Mouse (Mus musculus): ENCODE data around the gene Cdh12. TPM values are rescaled to one million over a fixed set of nuclear protein-coding genes. Genes with fewer than 3 reads are reported as not detected.

Cdh12 gene
- not detected in 2 replicates for total RNA-seq (2012; rRNA removed)
- 0.05 and 0.13 TPM in 2 replicates for total RNA-seq (2014; rRNA removed)
- polyA plus RNA-seq (2012; ENCODE audit: insufficient read length, low read depth), result 0.16 and 0.20 TPM in 2 replicates

DNA sequence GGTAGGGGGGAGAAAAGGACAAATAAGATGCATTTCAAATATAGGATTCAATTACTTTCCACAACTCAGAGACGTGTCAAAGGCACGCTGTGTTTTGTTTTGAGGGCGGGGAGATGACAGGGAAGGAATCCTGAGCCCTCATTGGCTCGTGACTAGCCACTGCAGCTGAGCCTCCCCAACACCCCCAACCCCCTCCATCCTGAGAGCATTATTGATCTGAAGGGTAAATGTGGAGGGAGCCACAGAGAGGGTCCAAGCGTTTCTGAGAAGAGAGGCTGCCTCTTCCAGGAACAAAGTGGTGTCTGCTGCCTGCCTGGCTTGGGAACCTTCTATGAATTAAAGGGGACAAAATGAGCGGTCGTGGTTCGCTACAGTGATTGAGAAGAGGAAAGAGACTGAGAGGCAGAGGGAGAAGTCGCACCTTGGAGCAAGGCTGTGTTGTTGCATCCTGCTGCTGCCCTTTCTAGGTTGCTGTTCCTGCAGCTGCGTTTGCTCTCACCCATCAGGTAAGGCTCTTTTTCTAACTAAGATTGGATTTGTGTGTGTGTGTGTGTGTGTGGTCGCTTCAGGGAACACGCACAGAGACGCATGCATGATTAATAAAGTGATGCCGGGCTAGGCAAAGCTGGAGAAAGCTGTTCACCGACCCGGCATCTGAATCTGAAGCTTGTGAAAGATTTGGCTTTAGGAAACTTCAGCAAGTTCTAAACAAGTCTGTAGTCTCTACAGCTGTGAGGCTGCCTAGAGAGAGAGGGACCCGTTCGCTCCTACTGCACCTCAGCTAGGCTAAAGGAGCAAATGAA lies at the start of gene Cdh12:
Gene Cdh12, plus strand, starts transcription at position 405 of the 803 bp plus-strand sequence.
- no peaks in the 10 kb centered on the region for H3K36me3 ChIP-seq (replicated peaks in 1 of 2; ENCODE audit: control insufficient read depth in 1 of 2, insufficient read depth in 1 of 2, low read length in 1 of 2)
- dilution Hi-C loops (cut with MboI; ENCODE audit: extremely low pct_ligation_motif_present, extremely low pct_unique_long_range_greater_than_20kb, low sequenced_read_pairs), result no loop called here
- in situ Hi-C loops (cut with MboI; ENCODE audit: low pct_ligation_motif_present, low pct_unique_long_range_greater_than_20kb, low sequenced_read_pairs), result no loop called here
- no peak within 1 kb of the TSS for H3K4me2 ChIP-seq (ENCODE audit: insufficient read depth, low read depth, poor library complexity, severe bottlenecking)
- no peak within 1 kb of the TSS for H3K27ac ChIP-seq (ENCODE audit: insufficient read depth, low read depth)
- H3K4me3 ChIP-seq (replicated peaks in 1 of 3; ENCODE audit: low read depth in 2 of 3, low read length in 2 of 3, poor library complexity in 1 of 3), result no peak within 1 kb of the TSS
- H3K9ac ChIP-seq (ENCODE audit: insufficient read depth, low read depth), result no peak within 1 kb of the TSS
- DNase-seq (ENCODE audit: extremely low read depth), result no peak
- H3K27me3 ChIP-seq (replicated peaks), result no peaks in the 10 kb centered on the region
- TF ChIP-seq MEF2A (IDR thresholded peaks at IDR 0.05; ENCODE audit: borderline replicate concordance, low read depth, low read length) (no peak), MAX (IDR thresholded peaks at IDR 0.05; ENCODE audit: low read length) (no peak), USF1 (IDR thresholded peaks at IDR 0.05; ENCODE audit: low read depth, low read length) (no peak), POLR2A (IDR thresholded peaks at IDR 0.05; ENCODE audit: low read depth, low read length) (no peak), ZKSCAN1 (IDR thresholded peaks at IDR 0.05; ENCODE audit: borderline replicate concordance, low read depth, low read length) (no peak), MAFK (IDR thresholded peaks at IDR 0.05; ENCODE audit: insufficient replicate concordance, low read length) (no peak), ZC3H11A (IDR thresholded peaks at IDR 0.05; ENCODE audit: low read depth, low read length) (no peak), CHD2 (IDR thresholded peaks at IDR 0.05; ENCODE audit: low read length) (no peak), ETS1 (conservative IDR thresholded peaks at IDR 0.05; ENCODE audit: low read depth, low read length) (no peak), UBTF (IDR thresholded peaks at IDR 0.05; ENCODE audit: low read depth, low read length) (no peak), KAT2A (IDR thresholded peaks at IDR 0.05; ENCODE audit: insufficient replicate concordance, low read length) (no peak), MAZ (IDR thresholded peaks at IDR 0.05; ENCODE audit: low read depth, low read length) (no peak)
- no peaks in the 10 kb centered on the region for H3K79me2 ChIP-seq (replicated peaks; ENCODE audit: control insufficient read depth, extremely low read depth, insufficient read depth, poor library complexity, severe bottlenecking)
- H3K9me3 ChIP-seq (replicated peaks; ENCODE audit: low read length), result peaks cover 20% of the 10 kb centered on the region
- H3K4me1 ChIP-seq (ENCODE audit: control insufficient read depth in 1 of 2, insufficient read depth in 2 of 2), result no peaks in the 10 kb centered on the region

DNA sequence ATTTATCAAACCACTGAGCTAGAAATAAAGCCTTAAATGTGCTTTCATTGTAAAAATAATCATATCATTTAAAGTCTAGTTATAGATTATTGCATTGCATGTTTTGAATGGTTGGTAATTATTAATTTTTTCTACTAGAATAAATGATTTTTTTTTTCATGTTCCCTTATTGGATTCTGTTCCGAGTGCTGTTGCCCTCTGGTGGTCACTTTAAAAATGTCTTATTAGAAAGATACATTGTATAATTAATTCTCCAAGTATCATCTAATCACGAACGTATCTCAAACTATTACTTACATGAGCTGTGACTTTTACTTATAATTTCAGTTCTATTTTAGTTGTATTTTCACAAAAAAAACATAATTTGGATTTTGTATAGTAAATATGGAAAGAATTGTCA lies 45.5 kb upstream of the Cdh12 start:
- no peak overlapping the region for H3K4me3 ChIP-seq (replicated peaks in 1 of 3; ENCODE audit: low read depth in 2 of 3, low read length in 2 of 3, poor library complexity in 1 of 3)
- in situ Hi-C loops (cut with MboI; ENCODE audit: low pct_ligation_motif_present, low pct_unique_long_range_greater_than_20kb, low sequenced_read_pairs), result no loop called here
- no peak for TF ChIP-seq SIN3A (IDR thresholded peaks at IDR 0.05; ENCODE audit: low read length)
- peak in 1 of 2 experiments; percentile 38; a peak in 2 of 4 replicates for TF ChIP-seq CTCF (conservative IDR thresholded peaks at IDR 0.05 in 1 of 2, IDR thresholded peaks at IDR 0.05 in 1 of 2; ENCODE audit: low read depth in 2 of 2, low read length in 2 of 2)
- peak; percentile 30; the same call in 1 of the 2 replicates for TF ChIP-seq SMC3 (IDR thresholded peaks at IDR 0.05; ENCODE audit: low read depth, low read length)
- TF ChIP-seq TCF12 (IDR thresholded peaks at IDR 0.05; ENCODE audit: low read depth, low read length), result no peak
- TF ChIP-seq ZMIZ1 (IDR thresholded peaks at IDR 0.05; ENCODE audit: low read depth, low read length), result no peak
- peak; percentile 14 for TF ChIP-seq RAD21 (IDR thresholded peaks at IDR 0.05; ENCODE audit: low read depth, low read length)
- TF ChIP-seq ZNF384 (IDR thresholded peaks at IDR 0.05; ENCODE audit: low read depth, low read length), result 0 out of 2 replicates have a peak, but pooled peaks have one; percentile 24
- TF ChIP-seq ETS1 (conservative IDR thresholded peaks at IDR 0.05; ENCODE audit: low read depth, low read length), result no peak
- no peak for TF ChIP-seq MEF2A (IDR thresholded peaks at IDR 0.05; ENCODE audit: borderline replicate concordance, low read depth, low read length)
- TF ChIP-seq ELF1 (IDR thresholded peaks at IDR 0.05; ENCODE audit: low read depth, low read length), result no peak
- no peak for TF ChIP-seq PAX5 (IDR thresholded peaks at IDR 0.05; ENCODE audit: low read length)
- TF ChIP-seq MAZ (IDR thresholded peaks at IDR 0.05; ENCODE audit: low read depth, low read length), result no peak
- H3K9ac ChIP-seq (ENCODE audit: insufficient read depth, low read depth), result no peak overlapping the region
- no peaks in the 10 kb centered on the region for H3K36me3 ChIP-seq (replicated peaks in 1 of 2; ENCODE audit: control insufficient read depth in 1 of 2, insufficient read depth in 1 of 2, low read length in 1 of 2)
- H3K27me3 ChIP-seq (replicated peaks), result no peaks in the 10 kb centered on the region
- peak; percentile 6 for DNase-seq (ENCODE audit: extremely low read depth)
- H3K79me2 ChIP-seq (replicated peaks; ENCODE audit: control insufficient read depth, extremely low read depth, insufficient read depth, poor library complexity, severe bottlenecking), result 0 out of 2 replicates have a peak, but pooled peaks cover 3% of the 10 kb centered on the region
- H3K27ac ChIP-seq (ENCODE audit: insufficient read depth, low read depth), result no peak overlapping the region
- no peaks in the 10 kb centered on the region for H3K4me1 ChIP-seq (ENCODE audit: control insufficient read depth in 1 of 2, insufficient read depth in 2 of 2)
- no peak overlapping the region for H3K4me2 ChIP-seq (ENCODE audit: insufficient read depth, low read depth, poor library complexity, severe bottlenecking)
- dilution Hi-C loops (cut with MboI; ENCODE audit: extremely low pct_ligation_motif_present, extremely low pct_unique_long_range_greater_than_20kb, low sequenced_read_pairs), result no loop called here
- H3K9me3 ChIP-seq (replicated peaks; ENCODE audit: low read length), result peaks cover 29% of the 10 kb centered on the region
